Mouse (Mus musculus) urinary bladder, postnatal 36 days (tissue): ENCODE measurements around the gene Rab12.

ENCODE experiments used
- DNase-seq, 2 experiments: peaks; one replicate each; pipeline ENCODE4 v3.0.0; 2022; ENCODE audit warnings: low spot score in 2 of 2, mixed read lengths in 1 of 2

The Rab12 gene

GRCm38 (mm10) chr17:66448421-66449405, 70.8 kb downstream of the Rab12 start:
- DNase-seq, result peak; percentile 25 to 33

GRCm38 (mm10) chr17:66447978-66448377, 71.6 kb downstream of the Rab12 start:
- peak in 1 of 2 experiments; percentile 8 for DNase-seq

GRCm38 (mm10) chr17:66447007-66447312, 72.6 kb downstream of the Rab12 start:
- no peak for DNase-seq

GRCm38 (mm10) chr17:66446196-66447006, 73.1 kb downstream of the Rab12 start:
- no peak for DNase-seq
